Mouse (Mus musculus): ENCODE measurements around the gene Frzb.

GRCm38 (mm10) chr2:80416286-80416685 lies 31.1 kb downstream of the Frzb start:
- TF ChIP-seq CTCF (IDR thresholded peaks at IDR 0.05) (no peak), EP300 (IDR thresholded peaks at IDR 0.05) (no peak)
